Mouse (Mus musculus) heart, embryonic 14.5 days (tissue): ENCODE measurements at regions not wholly inside any gene's neighbourhood (a gene's known extent, or its start where the extent isn't known, plus 50 kb on each side); places are given as distances from the start of the nearest gene placed in this dataset.

Experiments
- ATAC-seq: fragments of 200-750 bp; cut with Nextera tagmentation; 2 replicates; pipeline ENCODE4 v1.8.0; 2017; ENCODE audit warnings: low read depth, moderate TSS enrichment; ENCODE audit not compliant: insufficient number of reproducible peaks, insufficient read depth, low FRiP score
- H3K27ac ChIP-seq, 2 experiments: fragments of 200-500 bp in 1 of 2; fragments of 300-500 bp in 1 of 2; sonication (generic) in 1 of 2; replicated peaks in 1 of 2; 2 replicates each; pipeline ENCODE4 v1.5.1; 2012 to 2014; ENCODE audit warnings: low read depth in 2 of 2, low read length in 2 of 2, control low read depth in 1 of 2, mild to moderate bottlenecking in 1 of 2, mixed read lengths in 1 of 2; ENCODE audit not compliant: control insufficient read depth in 1 of 2, insufficient read depth in 1 of 2
- H3K27me3 ChIP-seq: fragments of 300-500 bp; sonication (generic); 2 replicates; pipeline ENCODE4 v1.6.1; 2014; ENCODE audit warnings: mild to moderate bottlenecking, low read length, control low read depth; ENCODE audit not compliant: control insufficient read depth, insufficient read depth
- H3K36me3 ChIP-seq: fragments of 300-500 bp; sonication (generic); 2 replicates; pipeline ENCODE4 v1.6.1; 2014; ENCODE audit warnings: mild to moderate bottlenecking, control low read depth, low read length, mixed read lengths; ENCODE audit not compliant: control insufficient read depth, insufficient read depth
- H3K4me1 ChIP-seq, 2 experiments: fragments of 200-500 bp in 1 of 2; fragments of 300-500 bp in 1 of 2; sonication (generic) in 1 of 2; 2 replicates each; pipeline ENCODE4 v1.6.1; 2012 to 2014; ENCODE audit warnings: low read length in 2 of 2, control low read depth in 1 of 2, mixed read lengths in 1 of 2; ENCODE audit not compliant: control insufficient read depth in 2 of 2, insufficient read depth in 2 of 2
- H3K4me2 ChIP-seq: fragments of 300-500 bp; sonication (generic); 2 replicates; pipeline ENCODE4 v1.6.1; 2014; ENCODE audit warnings: mild to moderate bottlenecking, low read length
- H3K4me3 ChIP-seq, 2 experiments: fragments of 200-500 bp in 1 of 2; fragments of 300-500 bp in 1 of 2; sonication (generic) in 1 of 2; 2 replicates each; pipeline ENCODE4 v1.5.1; 2012 to 2014; ENCODE audit warnings: low read length in 2 of 2, mild to moderate bottlenecking in 2 of 2, control low read depth in 1 of 2, low read depth in 1 of 2, moderate library complexity in 1 of 2; ENCODE audit not compliant: control insufficient read depth in 1 of 2, insufficient read depth in 1 of 2
- H3K9ac ChIP-seq: fragments of 300-500 bp; sonication (generic); 2 replicates; pipeline ENCODE4 v1.6.1; 2014; ENCODE audit warnings: mild to moderate bottlenecking, low read length
- H3K9me3 ChIP-seq: fragments of 300-500 bp; sonication (generic); 2 replicates; pipeline ENCODE4 v1.6.1; 2016; ENCODE audit warnings: low read length, control low read depth; ENCODE audit not compliant: control insufficient read depth
- WGBS: fragments of 180-500 bp; shearing (Covaris S2); extraction: QIAGEN DNeasy Blood & Tissue Kit; methylation state at CpG from one replicate; pipeline ENCODE4 v1.1.7; 2014; 5-methylcytosine and 5-hydroxymethylcytosine counted together

DNA sequence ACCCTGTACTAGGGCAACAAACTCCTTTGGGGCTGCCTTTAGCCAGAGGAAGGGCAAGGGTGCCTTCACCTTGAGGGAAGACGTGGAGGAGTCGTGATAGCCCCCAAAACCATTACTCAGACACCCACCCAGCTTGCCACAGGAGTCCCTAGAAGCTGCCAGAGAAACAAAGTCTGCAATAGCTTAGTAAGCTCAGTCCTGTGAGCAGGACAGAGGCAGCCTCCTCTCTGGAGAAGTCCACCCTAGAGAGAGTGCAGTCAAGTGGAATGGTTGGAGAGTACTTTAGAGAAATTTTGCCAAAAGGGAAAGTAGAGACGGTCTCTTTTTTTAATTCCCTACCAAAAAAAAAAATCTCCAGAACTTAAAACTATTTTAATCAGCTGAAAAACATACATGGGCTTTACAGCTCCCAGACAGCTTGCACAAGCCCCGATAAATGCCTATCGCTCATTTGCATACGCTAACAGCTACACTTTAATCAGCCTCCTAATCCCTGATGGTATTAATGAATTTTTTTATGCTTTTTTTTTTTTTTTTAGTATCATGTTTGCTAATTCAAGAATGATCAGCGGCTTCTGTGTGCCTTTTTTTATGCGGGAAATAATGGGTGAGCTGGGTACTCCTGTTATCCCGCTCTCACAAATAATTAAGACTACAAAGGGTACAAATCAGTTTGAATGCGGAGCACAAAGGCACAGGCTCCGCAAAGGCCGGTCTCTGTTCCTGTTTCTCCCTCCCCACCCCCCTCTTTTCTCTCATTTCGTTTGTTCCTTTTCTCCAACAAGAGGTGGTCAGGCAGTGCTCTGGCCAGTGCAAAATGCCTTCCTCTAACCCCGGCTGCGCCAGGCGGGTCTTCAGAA, 219.8 kb downstream of the Il20rb start:
- WGBS = 43% methylated on average over 16 of the region's 16 CpGs
- H3K27me3 ChIP-seq = no peaks in the 10 kb centered on the region
- H3K4me3 ChIP-seq = no peak overlapping the region
- no peak overlapping the region for H3K27ac ChIP-seq
- no peaks in the 10 kb centered on the region for H3K36me3 ChIP-seq
- H3K4me1 ChIP-seq = no peaks in the 10 kb centered on the region
- H3K9ac ChIP-seq = no peak overlapping the region
- no peak for ATAC-seq
- no peaks in the 10 kb centered on the region for H3K9me3 ChIP-seq
- H3K4me2 ChIP-seq = no peak overlapping the region

DNA sequence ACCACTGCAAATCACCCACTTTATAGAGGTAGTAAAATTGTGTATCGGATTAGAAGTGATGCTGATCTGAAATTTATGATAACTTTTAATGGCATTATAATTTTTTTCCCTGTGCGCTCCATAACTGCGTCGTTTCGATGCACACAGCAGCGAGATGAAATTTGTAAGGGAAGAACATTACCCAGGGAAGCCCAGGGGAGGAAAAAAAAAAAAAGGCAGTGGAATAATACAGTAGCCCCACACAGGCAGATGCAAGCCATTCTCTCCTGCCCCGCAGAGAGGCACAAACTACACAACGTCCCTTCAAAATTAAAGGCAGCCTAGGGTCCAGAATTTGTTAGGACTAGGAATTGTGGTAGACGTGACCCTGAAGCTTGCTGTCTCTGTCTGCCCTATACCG, 234.2 kb downstream of the Il20rb start:
- no peak overlapping the region for H3K9ac ChIP-seq
- no peak overlapping the region for H3K4me3 ChIP-seq
- no peak overlapping the region for H3K27ac ChIP-seq
- H3K27me3 ChIP-seq = no peaks in the 10 kb centered on the region
- H3K4me2 ChIP-seq = no peak overlapping the region
- WGBS = 81% methylated on average over 10 of the region's 10 CpGs
- no peaks in the 10 kb centered on the region for H3K4me1 ChIP-seq
- no peaks in the 10 kb centered on the region for H3K9me3 ChIP-seq
- H3K36me3 ChIP-seq = no peaks in the 10 kb centered on the region
- ATAC-seq = no peak
